Mouse (Mus musculus) bone marrow, adult 2 months (tissue): ENCODE measurements around the gene Trim29.

ENCODE experiments used
- CTCF ChIP-seq: fragments of 200-500 bp; IDR thresholded peaks from 2 replicates; pipeline ENCODE4 v1.5.1; 2011; ENCODE audit warnings: low read length, control low read depth; ENCODE audit not compliant: control insufficient read depth, insufficient read depth
- POLR2A ChIP-seq: fragments of 200-500 bp; IDR thresholded peaks from 2 replicates; pipeline ENCODE4 v1.6.1; 2011; ENCODE audit warnings: low read depth, mild to moderate bottlenecking, control low read depth, low read length, borderline replicate concordance; ENCODE audit not compliant: control insufficient read depth

DNA sequence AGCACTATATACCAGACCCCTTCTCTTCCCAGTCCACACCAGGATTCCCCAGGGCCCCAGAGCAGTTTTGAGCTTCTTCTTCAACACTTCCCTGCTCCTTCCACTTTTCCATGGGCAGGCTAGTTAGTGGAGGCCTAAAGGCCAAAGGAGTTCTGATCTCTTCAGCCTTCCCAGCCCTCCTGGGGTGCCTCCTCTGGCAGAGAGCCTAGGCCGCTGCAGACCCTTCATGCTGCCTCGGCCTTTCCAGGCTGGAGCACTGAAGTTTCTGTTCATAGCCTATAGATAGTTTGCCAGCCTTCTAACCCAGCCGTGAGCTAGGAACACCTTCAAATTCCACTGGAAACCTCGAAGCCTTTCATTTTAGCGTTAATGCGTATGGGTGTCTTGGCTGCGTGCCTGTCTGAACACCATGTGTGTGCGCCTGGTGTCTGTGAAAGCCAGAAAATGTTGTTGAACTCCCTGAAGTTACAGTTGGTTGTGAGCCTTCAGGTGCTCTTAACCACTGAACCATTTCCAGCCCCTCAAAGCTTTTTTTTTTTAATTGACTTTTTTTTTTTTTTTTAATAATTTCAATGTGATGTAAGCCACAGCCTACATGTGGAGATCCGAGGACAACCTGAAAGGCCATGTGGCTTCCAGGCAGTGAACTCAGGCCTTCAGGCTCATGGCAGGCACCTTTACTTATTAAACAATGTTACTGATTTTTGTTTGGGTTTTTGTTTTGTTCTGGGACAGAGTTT lies 47.7 kb upstream of the Trim29 start:
- TF ChIP-seq CTCF (no peak), POLR2A (no peak)
